Mouse (Mus musculus) C2C12 (cell line): ENCODE measurements at regions not wholly inside any gene's neighbourhood (a gene's known extent, or its start where the extent isn't known, plus 50 kb on each side); places are given as distances from the start of the nearest gene placed in this dataset.

ENCODE experiments used
- CTCF ChIP-seq: IDR thresholded peaks from one replicate; pipeline ENCODE4 v1.5.1; 2011; ENCODE audit not compliant: control insufficient read depth, insufficient read depth, insufficient read length
- FOSL1 ChIP-seq: IDR thresholded peaks from one replicate; pipeline ENCODE4 v1.8.0; 2011; ENCODE audit warnings: mild to moderate bottlenecking, low read length; ENCODE audit not compliant: poor library complexity, insufficient read depth, severe bottlenecking
- MAX ChIP-seq: IDR thresholded peaks from one replicate; pipeline ENCODE4 v1.6.1; 2011; ENCODE audit warnings: mild to moderate bottlenecking, control low read depth
- MYOD1 ChIP-seq: IDR thresholded peaks from one replicate; pipeline ENCODE4 v1.6.1; 2011; ENCODE audit warnings: low read depth; ENCODE audit not compliant: control insufficient read depth, insufficient read length
- MYOG ChIP-seq: IDR thresholded peaks from one replicate; pipeline ENCODE4 v1.6.1; 2011; ENCODE audit not compliant: control insufficient read depth, insufficient read length; ENCODE audit errors: extremely low read depth

DNA sequence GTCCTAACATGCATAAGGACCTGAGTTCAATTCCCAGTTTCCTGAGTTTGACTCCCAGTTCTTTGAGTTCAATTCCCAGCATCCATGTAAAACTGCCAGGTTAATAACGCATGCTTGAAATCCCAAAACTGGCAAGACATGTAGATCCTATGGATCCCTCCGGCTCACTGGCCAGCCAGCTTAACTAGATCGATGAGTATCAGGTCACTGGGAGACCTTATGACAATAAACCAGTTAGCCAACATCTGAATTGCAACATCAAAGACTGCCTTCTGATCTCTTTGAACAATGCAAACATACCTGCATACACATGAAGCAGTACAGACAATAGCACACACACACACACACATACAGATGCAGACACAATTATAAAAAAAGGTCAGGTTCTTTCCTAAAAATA is 762.0 kb upstream of the Cited2 start:
- no peak for TF ChIP-seq CTCF
- no peak for TF ChIP-seq MYOD1
- TF ChIP-seq MAX: no peak
- no peak for TF ChIP-seq MYOG
- no peak for TF ChIP-seq FOSL1
